Mouse (Mus musculus) layer of hippocampus, adult 2 months (tissue): Measurements from ENCODE around the gene Gli1. TPM values are rescaled to one million over a fixed set of nuclear protein-coding genes. Genes with fewer than 3 reads are reported as not detected.

ENCODE experiments used
- DNase-seq, 2 experiments: peaks; one replicate each; pipeline ENCODE4 v3.0.0; 2022; ENCODE audit warnings: low spot score in 2 of 2
- H3K27ac ChIP-seq: fragments of 200-600 bp; 2 replicates; pipeline ENCODE4 v1.8.1; 2022
- H3K4me3 ChIP-seq: fragments of 200-600 bp; 2 replicates; pipeline ENCODE4 v1.8.1; 2022; ENCODE audit warnings: mild to moderate bottlenecking
- CTCF ChIP-seq: fragments of 200-600 bp; conservative IDR thresholded peaks from 2 replicates; pipeline ENCODE4 v1.8.1; 2022; ENCODE audit warnings: antibody characterized with exemption, mild to moderate bottlenecking, moderate library complexity
- total RNA-seq, 2 experiments: library from RNA; stranded (reverse); gene quantifications; 2 replicates each; pipeline ENCODE4 v1.2.3; 2021

Gene Gli1
- total RNA-seq, 2 experiments from 2014 or later = 2.5 to 3.1 TPM

- no peak for DNase-seq
- Histone ChIP-seq H3K27ac (no peak overlapping the region), H3K4me3 (no peak overlapping the region)
- TF ChIP-seq CTCF = no peak
Observed at GRCm38 (mm10) chr10:127284724-127285500, 56.9 kb downstream of the Gli1 start.

- no peak for DNase-seq
- no peak for TF ChIP-seq CTCF
- Histone ChIP-seq H3K27ac (no peak overlapping the region), H3K4me3 (no peak overlapping the region)
Observed at GRCm38 (mm10) chr10:127284105-127284622, 57.6 kb downstream of the Gli1 start.

GRCm38 (mm10) chr10:127282620-127283215 lies 59.1 kb downstream of the Gli1 start:
- Histone ChIP-seq H3K27ac (no peak overlapping the region), H3K4me3 (no peak overlapping the region)
- TF ChIP-seq CTCF = no peak
- DNase-seq = no peak

- Histone ChIP-seq H3K4me3 (no peak overlapping the region), H3K27ac (no peak overlapping the region)
- no peak for DNase-seq
- no peak for TF ChIP-seq CTCF
Observed at GRCm38 (mm10) chr10:127281316-127281715, 60.5 kb downstream of the Gli1 start.

Other genes with a start within 250 kb of the Gli1 start
- 100 to 1,000 TPM; 100 to 102 TPM for gene Os9, start 220.8 kb downstream of the Gli1 start, total RNA-seq
- gene B4galnt1, start 176.7 kb downstream of the Gli1 start, total RNA-seq = 100 to 1,000 TPM; 116 to 123 TPM
- 10 to 100 TPM; 21.9 to 25.4 TPM for gene Slc26a10, start 161.3 kb downstream of the Gli1 start, total RNA-seq
- gene Arhgef25, start 151.9 kb downstream of the Gli1 start, total RNA-seq = 100 to 1,000 TPM; 395 to 408 TPM
- gene Dtx3, start 146.2 kb downstream of the Gli1 start, total RNA-seq = 100 to 1,000 TPM; 227 to 255 TPM
- gene Pip4k2c, start 130.4 kb downstream of the Gli1 start, total RNA-seq = 10 to 100 TPM; 98.0 to 98.6 TPM
- 100 to 1,000 TPM; 715 to 773 TPM for gene Kif5a, start 78.6 kb downstream of the Gli1 start, total RNA-seq
- gene Dctn2, start 75.6 kb downstream of the Gli1 start, total RNA-seq = 100 to 1,000 TPM; 259 to 272 TPM
- 10 to 100 TPM; 54.3 to 60.6 TPM for gene Mbd6, start 53.0 kb downstream of the Gli1 start, total RNA-seq
- 10 to 100 TPM; 55.6 to 60.0 TPM for gene Mars, start 30.2 kb downstream of the Gli1 start, total RNA-seq
- under 1 TPM; 0.56 to 0.79 TPM for gene Arhgap9, start 20.0 kb downstream of the Gli1 start, total RNA-seq
- gene Inhbe, start 12.4 kb upstream of the Gli1 start, total RNA-seq = not detected
- not detected for gene Inhbc, start 28.5 kb upstream of the Gli1 start, total RNA-seq
- 100 to 1,000 TPM; 153 to 170 TPM for gene R3hdm2, start 38.4 kb upstream of the Gli1 start, total RNA-seq
- 1 to 10 TPM; 2.4 to 8.1 TPM for gene Stac3, start 159.7 kb upstream of the Gli1 start, total RNA-seq
- gene Ndufa4l2, start 173.0 kb upstream of the Gli1 start, total RNA-seq = 1 to 10 TPM; 3.5 to 3.7 TPM
- 10 to 100 TPM; 25.4 to 27.6 TPM for gene Shmt2, start 180.5 kb upstream of the Gli1 start, total RNA-seq
- gene Nxph4, start 192.6 kb upstream of the Gli1 start, total RNA-seq = 1 to 10 TPM; 1.2 to 1.6 TPM